Mouse (Mus musculus) heart, embryonic 11.5 days (tissue): ENCODE results near the gene Numa1. TPM values are rescaled to one million over a fixed set of nuclear protein-coding genes. Genes with fewer than 3 reads are reported as not detected.

Source experiments
- ATAC-seq: fragments of 200-750 bp; cut with Nextera tagmentation; replicated peaks from 2 replicates; pipeline ENCODE4 v1.8.0; 2017; ENCODE audit warnings: moderate library complexity; ENCODE audit not compliant: insufficient number of reproducible peaks, low FRiP score, low TSS enrichment
- H3K27ac ChIP-seq: fragments of 300-500 bp; sonication (generic); 2 replicates; pipeline ENCODE4 v1.5.1; 2014; ENCODE audit warnings: mild to moderate bottlenecking, low read depth, low read length
- H3K27me3 ChIP-seq: fragments of 300-500 bp; sonication (generic); 2 replicates; pipeline ENCODE4 v1.6.1; 2014; ENCODE audit warnings: mild to moderate bottlenecking, low read length, mixed read lengths; ENCODE audit not compliant: control insufficient read depth, insufficient read depth
- H3K36me3 ChIP-seq: fragments of 300-500 bp; sonication (generic); 2 replicates; pipeline ENCODE4 v1.6.1; 2014; ENCODE audit warnings: mild to moderate bottlenecking, low read length, moderate library complexity, mixed read lengths; ENCODE audit not compliant: control insufficient read depth, insufficient read depth
- H3K4me1 ChIP-seq: fragments of 300-500 bp; sonication (generic); 2 replicates; pipeline ENCODE4 v1.6.1; 2014; ENCODE audit warnings: low read length; ENCODE audit not compliant: control insufficient read depth, insufficient read depth
- H3K4me2 ChIP-seq: fragments of 300-500 bp; sonication (generic); 2 replicates; pipeline ENCODE4 v1.6.1; 2014; ENCODE audit warnings: mild to moderate bottlenecking, moderate library complexity
- H3K4me3 ChIP-seq: fragments of 300-500 bp; sonication (generic); 2 replicates; pipeline ENCODE4 v1.5.1; 2014; ENCODE audit warnings: low read depth, low read length
- H3K9ac ChIP-seq: fragments of 300-500 bp; sonication (generic); 2 replicates; pipeline ENCODE4 v1.6.1; 2014; ENCODE audit warnings: mild to moderate bottlenecking, low read depth, low read length, moderate library complexity
- H3K9me3 ChIP-seq: fragments of 300-500 bp; sonication (generic); replicated peaks from 2 replicates; pipeline ENCODE4 v1.6.1; 2016; ENCODE audit warnings: low read length; ENCODE audit not compliant: control insufficient read depth
- WGBS: fragments of 180-500 bp; shearing (Covaris S2); extraction: QIAGEN DNeasy Blood & Tissue Kit; methylation state at CpG from one replicate; pipeline ENCODE4 v1.1.7; 2014; ENCODE audit not compliant: insufficient replicate concordance; 5-methylcytosine and 5-hydroxymethylcytosine counted together
- polyA plus RNA-seq: library from polyadenylated mRNA; unstranded; fragments of >200 nt; fragmentation: Nextera tagmentation; extraction: Ambion mirVana; gene quantifications from 2 replicates; pipeline ENCODE4 v1.2.1, GENCODE M21; 2014

Gene Numa1
- polyA plus RNA-seq, 1 experiment from 2014 or later, result 58.0 TPM

DNA sequence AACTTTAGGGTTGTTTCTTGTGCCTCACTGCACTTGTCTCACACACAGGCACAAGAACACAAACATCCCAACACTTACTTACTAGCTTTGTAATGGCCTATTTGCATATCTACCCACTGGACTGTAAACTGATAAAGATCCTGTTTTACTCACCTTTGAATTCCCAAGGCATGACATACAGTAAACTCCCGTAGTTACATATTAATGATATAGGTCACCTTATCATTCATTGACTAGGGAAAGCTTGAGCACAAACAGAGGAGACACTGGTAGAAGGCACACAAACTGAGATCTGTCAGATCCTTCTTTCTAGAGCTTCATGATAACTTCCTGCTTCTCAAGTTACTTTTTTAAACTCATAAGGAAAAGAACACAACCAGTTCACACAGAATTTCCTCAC is 128.3 kb downstream of the Numa1 start:
- no peak overlapping the region for H3K9ac ChIP-seq
- 78% methylated on average over 1 of the region's 1 CpGs for WGBS
- H3K27ac ChIP-seq, result no peak overlapping the region

GRCm38 (mm10) chr7:102063891-102064290 is 130.0 kb downstream of the Numa1 start:
- Histone ChIP-seq H3K9me3 (no peaks in the 10 kb centered on the region), H3K9ac (no peak overlapping the region), H3K4me3 (peak overlapping the region; percentile 82), H3K4me1 (peaks cover 14% of the 10 kb centered on the region), H3K4me2 (peak overlapping the region; percentile 87), H3K36me3 (0 out of 2 replicates have a peak, but pooled peaks cover 2% of the 10 kb centered on the region), H3K27me3 (no peaks in the 10 kb centered on the region), H3K27ac (no peak overlapping the region)
- no peak for ATAC-seq
- 51% methylated on average over 9 of the region's 9 CpGs for WGBS

More for the DNA sequence above, 128.3 kb downstream of the Numa1 start:
- Histone ChIP-seq H3K27me3 (no peaks in the 10 kb centered on the region), H3K4me1 (peaks cover 14% of the 10 kb centered on the region), H3K4me2 (no peak overlapping the region), H3K4me3 (no peak overlapping the region), H3K9me3 (no peaks in the 10 kb centered on the region), H3K36me3 (0 out of 2 replicates have a peak, but pooled peaks cover 2% of the 10 kb centered on the region)
- no peak for ATAC-seq

Other genes with a start within 250 kb of the Numa1 start
- gene Phox2a, start 115.8 kb upstream of the Numa1 start, polyA plus RNA-seq, result not detected in 2 replicates
- gene Inppl1, start 95.9 kb upstream of the Numa1 start, polyA plus RNA-seq, result 33.6 and 52.0 TPM in 2 replicates
- gene Folr2, start 76.9 kb upstream of the Numa1 start, polyA plus RNA-seq, result not detected in 2 replicates
- gene Anapc15, start 70.4 kb upstream of the Numa1 start, polyA plus RNA-seq, result 73.3 and 76.5 TPM in 2 replicates
- gene Folr1, start 63.3 kb upstream of the Numa1 start, polyA plus RNA-seq, result 3.2 and 4.3 TPM in 2 replicates
- gene Lamtor1, start 28.2 kb upstream of the Numa1 start, polyA plus RNA-seq, result 137 and 146 TPM in 2 replicates
- 0.10 and 0.61 TPM in 2 replicates for gene Tomt, start 27.8 kb upstream of the Numa1 start, polyA plus RNA-seq
- 5.3 and 6.5 TPM in 2 replicates for gene Lrrc51, start 216 bp upstream of the Numa1 start, polyA plus RNA-seq
- 1.4 and 1.7 TPM in 2 replicates for gene Il18bp, start 84.6 kb downstream of the Numa1 start, polyA plus RNA-seq
- 20.2 and 22.0 TPM in 2 replicates for gene Rnf121, start 131.4 kb downstream of the Numa1 start, polyA plus RNA-seq
- gene Xndc1, start 131.4 kb downstream of the Numa1 start, polyA plus RNA-seq, result 15.7 and 18.3 TPM in 2 replicates
- 0.70 and 1.4 TPM in 2 replicates for gene Xntrpc, start 131.6 kb downstream of the Numa1 start, polyA plus RNA-seq
- not detected in 2 replicates for gene Trpc2, start 149.0 kb downstream of the Numa1 start, polyA plus RNA-seq
- 9.5 and 9.8 TPM in 2 replicates for gene Art1, start 167.6 kb downstream of the Numa1 start, polyA plus RNA-seq
- 0.84 and 1.9 TPM in 2 replicates for gene Art5, start 175.4 kb downstream of the Numa1 start, polyA plus RNA-seq
- not detected in 2 replicates for gene Chrna10, start 182.7 kb downstream of the Numa1 start, polyA plus RNA-seq